Mouse (Mus musculus) adrenal gland, postnatal 4 days (tissue): ENCODE measurements around the gene Bcas1. TPM values are rescaled to one million over a fixed set of nuclear protein-coding genes. Genes with fewer than 3 reads are reported as not detected.

Source experiments
- DNase-seq, 2 experiments: peaks; one replicate each; pipeline ENCODE4 v3.0.0; 2021 to 2022; ENCODE audit warnings: low spot score in 2 of 2, mixed read lengths in 2 of 2
- total RNA-seq, 2 experiments: library from RNA; stranded (reverse); gene quantifications; 2 replicates each; pipeline ENCODE4 v1.2.3; 2021

The Bcas1 gene
- total RNA-seq, 2 experiments from 2014 or later, result 0.48 to 1.2 TPM

DNA sequence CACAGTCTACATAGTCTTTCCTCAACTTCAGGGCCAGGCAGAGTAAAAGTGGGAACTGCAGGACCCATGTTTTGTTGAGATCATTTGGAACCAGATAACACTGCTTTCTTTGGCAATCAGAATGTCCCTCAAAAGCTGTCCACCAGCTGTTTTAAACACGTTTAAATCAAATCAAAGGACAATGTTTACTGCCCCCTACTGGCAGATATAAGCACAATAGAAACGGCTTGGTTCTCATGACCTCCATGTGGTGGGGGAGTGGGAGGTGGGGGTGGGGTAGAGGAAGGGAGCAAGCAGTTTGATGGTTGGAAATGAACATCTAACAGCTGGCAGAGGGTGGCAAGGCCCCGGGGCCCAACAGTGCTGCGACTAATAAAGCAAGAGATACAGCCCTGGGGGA is 5.7 kb downstream of the Bcas1 start:
- DNase-seq, result no peak

GRCm38 (mm10) chr2:170418748-170419147 is 8.9 kb downstream of the Bcas1 start:
- peak in 1 of 2 experiments; percentile 25 for DNase-seq

DNA sequence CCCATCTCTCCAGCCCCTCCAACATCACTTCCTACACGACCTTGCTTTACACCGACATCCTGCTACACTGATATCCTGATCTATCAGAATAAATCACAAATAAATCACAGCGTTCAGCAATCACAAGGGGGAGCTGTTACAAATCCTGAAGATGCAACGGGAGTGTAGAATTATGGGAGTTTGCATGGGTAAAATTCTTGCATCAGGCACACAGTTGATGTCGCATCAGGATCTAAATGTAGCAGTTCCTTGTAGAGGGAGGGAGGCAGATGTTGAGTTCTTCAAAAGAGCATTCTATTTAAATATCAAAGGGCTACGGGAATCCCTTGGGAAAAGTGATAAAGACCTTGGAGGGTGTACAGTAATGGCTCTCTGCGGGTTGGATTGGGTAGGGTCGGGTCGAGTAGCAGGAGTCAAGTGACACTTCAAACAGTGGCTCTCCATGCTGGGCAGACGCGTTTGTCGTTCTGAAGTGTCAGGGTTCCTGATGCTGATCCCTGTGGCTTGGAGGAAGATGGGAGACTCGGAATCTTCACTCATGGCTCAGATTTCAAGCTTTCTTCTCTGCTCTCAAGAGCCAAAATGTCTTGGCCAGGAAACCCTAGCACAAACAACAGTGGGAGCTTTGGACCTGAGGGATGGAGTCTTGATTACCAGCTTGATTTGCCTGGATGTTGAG is 16.0 kb downstream of the Bcas1 start:
- DNase-seq, result no peak

- no peak for DNase-seq
Measured at GRCm38 (mm10) chr2:170410677-170411489, 16.8 kb downstream of the Bcas1 start.

DNA sequence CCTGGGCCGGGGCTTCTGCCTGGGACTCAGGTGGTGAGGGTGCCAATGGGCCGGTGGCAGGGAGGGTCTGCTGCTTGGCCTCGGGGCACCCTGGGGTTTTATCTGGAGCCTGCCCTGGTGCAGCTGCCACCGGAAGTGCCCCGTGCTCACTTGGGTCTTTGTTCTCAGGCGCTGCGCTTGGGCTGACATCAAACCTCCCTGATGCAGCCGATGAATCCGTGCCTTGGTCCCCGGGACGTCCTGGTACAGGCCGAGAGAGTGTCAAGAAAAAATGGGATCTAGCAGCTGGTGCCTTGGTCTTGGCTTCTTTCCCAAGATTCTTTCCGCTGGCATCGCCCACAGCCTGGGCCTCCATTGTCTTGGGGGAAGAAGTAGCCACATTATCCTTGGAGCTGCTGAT is 21.2 kb downstream of the Bcas1 start:
- DNase-seq, result no peak

- no peak for DNase-seq
Measured at GRCm38 (mm10) chr2:170404781-170405573, 22.7 kb downstream of the Bcas1 start.

- no peak for DNase-seq
Measured at GRCm38 (mm10) chr2:170403666-170404385, 23.8 kb downstream of the Bcas1 start.

DNA sequence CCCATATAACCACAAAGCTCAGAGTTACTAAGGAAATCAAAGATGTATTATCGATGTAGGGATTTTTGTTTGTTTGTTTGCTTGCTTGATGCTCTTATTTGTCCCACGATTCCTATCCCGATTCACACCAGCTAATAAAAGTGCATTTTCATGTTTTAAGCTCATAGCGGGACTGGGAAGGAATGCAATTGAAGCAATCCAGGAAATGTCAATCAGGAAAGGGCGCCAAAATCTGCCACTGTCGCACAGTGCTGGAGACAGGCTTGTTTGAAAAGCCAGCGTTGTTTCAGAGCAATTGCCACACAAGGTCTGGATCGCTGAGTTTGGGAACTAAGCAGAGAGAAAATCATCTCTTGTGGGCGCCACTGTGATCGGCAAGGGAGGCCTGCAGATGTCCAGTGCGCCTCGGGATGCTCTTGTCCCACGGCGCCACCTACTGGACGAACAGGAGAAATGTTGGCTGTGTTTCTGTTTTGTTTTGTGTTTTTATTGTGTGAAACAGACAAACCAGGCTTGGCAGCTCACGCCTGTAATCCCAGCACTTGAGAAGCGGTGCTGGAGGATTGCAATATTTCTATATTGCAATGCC is 26.3 kb downstream of the Bcas1 start:
- peak; percentile 26 to 50 for DNase-seq

DNA sequence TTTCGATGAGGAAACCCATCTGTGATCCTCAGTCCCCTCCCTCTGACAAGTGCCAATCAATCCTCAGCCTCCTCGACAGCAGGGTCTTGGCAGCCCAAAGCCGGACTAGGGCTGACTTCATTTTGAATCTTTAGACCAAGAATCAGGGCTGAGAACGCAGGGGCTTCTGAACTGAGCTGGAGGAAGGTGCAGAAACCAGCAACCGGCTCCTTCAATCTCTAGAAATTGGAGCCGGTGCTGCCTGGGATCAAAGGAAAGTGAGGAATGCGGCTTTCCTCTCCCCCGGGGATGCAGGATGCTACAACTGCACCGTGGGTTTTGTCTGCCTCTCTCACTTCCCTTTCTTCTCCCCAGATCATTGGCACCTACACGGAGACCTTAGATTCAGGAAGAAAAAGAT is 27.0 kb downstream of the Bcas1 start:
- DNase-seq, result no peak

DNA sequence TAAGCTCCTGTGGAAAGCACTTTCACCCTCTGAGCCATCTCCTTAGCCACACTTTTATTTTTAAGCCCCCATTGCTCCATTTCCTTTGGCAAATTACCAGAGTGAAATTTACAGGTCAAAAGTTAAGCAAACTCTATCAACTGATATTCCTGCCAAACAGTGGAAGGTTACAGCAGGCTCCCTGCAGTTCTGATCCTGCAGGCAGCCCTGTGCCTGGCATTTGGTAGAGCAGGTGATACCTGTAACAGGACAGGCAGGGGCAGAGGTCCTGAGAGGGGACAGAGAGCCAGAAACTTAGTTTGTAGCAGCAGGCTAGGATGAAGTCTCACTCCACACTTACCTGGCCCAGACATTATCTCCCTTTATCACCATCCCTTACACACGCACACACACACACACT is 35.7 kb downstream of the Bcas1 start:
- no peak for DNase-seq

- no peak for DNase-seq
Measured at GRCm38 (mm10) chr2:170388320-170388719, 39.3 kb downstream of the Bcas1 start.

DNA sequence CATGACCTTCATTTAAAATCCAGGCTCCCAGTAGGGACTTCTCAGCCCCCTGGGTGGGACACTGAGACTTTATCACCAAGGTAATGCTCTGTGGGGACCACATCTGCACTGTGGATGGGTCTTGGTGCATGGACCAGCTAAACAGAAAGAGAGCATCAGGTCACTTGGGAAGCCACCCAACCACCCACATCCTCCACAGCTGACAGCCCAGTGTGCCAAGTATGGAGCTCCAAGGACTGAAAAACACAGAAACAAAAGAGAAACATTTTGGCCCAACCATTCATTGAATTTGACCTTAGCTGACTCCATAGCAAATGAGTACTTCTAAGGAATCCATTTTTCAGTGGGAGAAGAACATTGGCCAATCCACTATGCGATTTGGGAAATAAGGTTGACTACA is 42.1 kb downstream of the Bcas1 start:
- DNase-seq, result no peak

DNA sequence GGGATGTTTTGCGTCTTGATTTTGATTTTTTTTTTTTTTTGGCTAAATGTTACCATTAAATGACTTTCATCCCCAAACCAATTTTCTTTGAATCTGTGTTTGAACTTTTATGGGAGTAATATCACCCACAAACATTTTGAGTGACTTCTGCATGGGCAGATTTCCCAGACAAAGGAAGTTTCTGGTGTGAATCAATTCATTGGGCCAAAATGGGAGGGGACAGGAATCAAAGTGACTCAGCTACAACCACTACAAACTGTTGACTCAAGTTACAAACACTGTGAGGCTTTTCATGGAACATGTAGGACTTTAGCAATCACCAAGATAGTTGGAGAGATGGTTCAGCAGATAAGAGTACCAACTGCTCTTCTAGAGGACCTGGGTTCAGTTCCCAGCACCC is 42.9 kb downstream of the Bcas1 start:
- DNase-seq, result no peak

DNA sequence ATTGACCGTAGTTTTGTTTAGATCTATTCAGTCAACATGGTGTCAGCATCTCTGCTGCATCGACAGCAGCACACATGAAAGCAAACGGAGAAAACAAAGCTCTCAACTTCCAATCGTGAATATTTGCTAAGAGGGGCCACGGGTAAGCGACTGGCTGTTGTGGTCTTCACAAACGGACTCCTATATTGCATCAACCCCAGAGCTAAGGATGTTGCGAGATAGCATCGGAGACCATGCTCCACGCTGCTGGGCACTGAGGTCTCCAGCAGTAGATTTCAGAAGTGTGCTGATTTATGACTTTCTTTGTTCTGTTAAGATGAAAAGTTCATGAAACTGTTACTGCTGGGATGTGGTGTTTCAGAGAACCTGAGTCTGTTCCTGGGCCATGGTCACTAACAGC is 54.3 kb downstream of the Bcas1 start:
- no peak for DNase-seq

DNA sequence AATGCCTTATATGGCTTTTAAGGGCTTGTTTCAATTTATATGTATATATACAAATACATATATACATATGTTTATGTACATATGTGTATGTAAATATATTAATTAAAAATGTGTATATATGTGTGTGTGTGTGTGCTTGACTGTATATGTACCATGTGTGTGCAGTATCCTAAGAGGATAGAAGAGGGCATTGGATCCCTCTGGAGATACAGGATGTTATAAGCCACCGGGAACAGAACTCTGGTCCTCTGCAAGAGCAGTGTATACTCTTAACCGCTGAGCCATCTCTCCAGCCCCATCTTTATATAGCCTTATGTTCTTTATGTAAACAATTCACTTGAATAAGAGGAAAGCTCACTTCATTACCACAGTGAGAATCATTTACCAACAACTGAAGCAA is 62.0 kb downstream of the Bcas1 start:
- no peak for DNase-seq

- DNase-seq, result no peak
Measured at GRCm38 (mm10) chr2:170365271-170365670, 62.4 kb downstream of the Bcas1 start.

DNA sequence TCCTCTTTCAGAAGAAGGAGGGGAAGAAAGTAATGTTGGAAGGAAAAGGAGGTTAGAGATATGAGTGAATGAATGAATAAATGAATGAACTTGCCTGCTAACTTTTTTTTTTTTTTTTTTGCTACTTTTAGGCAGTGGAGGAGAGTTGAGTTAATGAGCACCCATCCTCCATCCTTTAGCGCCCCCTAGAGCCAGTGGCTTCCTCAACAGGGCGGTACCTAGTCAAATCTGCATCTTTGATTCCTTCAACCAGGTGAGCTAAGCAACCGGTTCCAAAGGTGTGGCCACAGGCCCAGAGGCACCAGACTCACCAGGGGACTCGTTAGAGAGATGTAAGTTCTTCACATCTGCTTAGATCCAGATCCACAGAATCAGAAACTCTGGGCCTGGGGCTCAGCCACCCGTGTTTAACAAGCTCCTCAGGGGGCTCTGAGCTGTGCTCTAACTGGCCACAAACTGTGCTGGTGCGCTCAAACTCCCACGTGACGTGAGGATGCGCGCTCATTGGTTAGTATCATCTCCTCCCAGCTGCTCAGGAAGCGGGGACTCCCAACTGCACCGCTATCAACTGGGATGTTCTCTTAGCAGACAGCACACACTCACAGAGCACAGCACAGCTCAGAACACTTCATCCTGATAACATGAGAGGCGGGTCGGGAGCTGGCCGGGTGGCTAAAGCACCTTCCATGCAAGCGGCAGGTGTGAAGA is 70.8 kb downstream of the Bcas1 start:
- DNase-seq, result no peak

DNA sequence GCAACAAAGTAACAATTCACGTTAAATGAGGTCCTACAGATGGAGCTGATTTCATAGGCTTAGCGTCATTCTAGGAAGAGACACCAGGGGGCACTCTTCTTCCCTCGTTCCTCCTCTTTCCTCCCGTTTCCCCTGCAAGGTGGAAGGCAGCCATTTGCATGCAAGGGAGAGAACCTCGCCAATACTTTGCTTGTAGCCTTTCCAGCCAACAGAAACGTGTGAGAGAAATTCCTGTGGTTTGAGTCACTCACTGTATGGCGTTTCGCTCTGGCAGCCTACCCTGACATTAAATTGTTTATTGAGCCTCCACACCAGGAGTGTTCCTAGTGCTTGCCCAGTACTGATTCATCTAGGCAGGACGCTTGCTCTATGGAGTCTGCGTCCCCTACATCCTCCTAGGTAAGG is 72.7 kb downstream of the Bcas1 start:
- peak in 1 of 2 experiments; percentile 45 for DNase-seq

GRCm38 (mm10) chr2:170352273-170352672 is 75.4 kb downstream of the Bcas1 start:
- no peak for DNase-seq

- no peak for DNase-seq
Measured at GRCm38 (mm10) chr2:170351847-170352246, 75.8 kb downstream of the Bcas1 start.
